Mouse (Mus musculus): ENCODE measurements at regions not wholly inside any gene's neighbourhood (a gene's known extent, or its start where the extent isn't known, plus 50 kb on each side); places are given as distances from the start of the nearest gene placed in this dataset.

GRCm38 (mm10) chr8:115544067-115544466, 163.5 kb downstream of the Maf start:
- DNase-seq = no peak

DNA sequence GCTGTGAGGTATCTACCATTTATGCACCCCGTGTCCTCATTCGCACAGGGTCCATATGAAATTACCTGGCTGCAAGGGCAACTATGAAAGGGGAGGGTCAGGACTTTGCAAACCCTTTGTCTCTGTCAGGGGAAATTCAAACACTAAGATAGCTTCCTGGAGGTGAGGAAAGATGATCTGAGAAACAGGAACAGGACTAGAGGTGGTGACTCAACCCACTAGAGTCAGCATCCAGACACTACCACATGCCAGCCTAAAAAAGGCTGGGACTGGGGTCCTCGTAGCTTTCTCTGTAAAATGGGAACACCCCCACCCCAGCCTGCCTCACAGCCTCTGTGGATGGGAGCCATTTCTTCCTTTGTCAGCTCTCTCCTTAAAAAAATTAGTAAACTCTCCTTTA, 164.7 kb downstream of the Maf start:
- no peak for DNase-seq

DNA sequence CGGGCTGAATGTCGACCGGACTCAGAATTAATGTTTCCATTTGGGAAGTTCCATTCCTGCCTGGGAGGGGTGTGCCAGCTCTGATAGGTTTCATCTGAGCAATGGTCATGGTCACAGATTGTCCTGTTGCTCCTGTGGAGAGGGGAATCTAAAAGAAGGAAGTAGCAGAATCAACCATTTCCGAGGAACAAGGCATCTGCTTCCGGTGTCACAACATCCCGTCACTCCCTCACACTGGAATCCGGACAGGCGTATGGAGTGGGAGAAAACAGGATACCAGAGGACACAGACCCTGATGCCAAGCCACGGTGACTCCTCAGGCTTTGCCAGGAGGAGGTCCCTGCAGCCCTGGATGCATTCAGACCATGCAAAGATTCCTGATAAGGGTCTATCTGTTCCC, 168.0 kb downstream of the Maf start:
- DNase-seq = no peak

DNA sequence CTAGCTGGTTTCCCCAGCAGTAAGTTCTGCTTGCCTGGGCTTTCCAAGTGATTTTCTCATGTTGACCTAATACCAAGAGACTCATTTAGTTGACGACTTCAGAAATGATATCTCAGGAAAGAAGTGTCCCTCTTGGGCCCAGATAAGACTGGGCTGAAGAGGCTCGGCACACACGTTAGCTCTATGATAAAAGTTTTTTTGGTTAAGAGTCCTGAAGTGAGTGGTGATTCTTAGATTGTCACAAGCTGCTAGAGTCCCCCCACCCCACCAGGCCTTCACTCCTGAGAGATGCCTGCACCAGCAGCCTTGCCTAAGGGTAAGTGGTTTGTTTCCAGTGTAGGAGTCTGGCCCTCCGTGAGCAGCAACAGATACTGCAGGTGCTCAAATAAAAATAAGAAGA, 169.4 kb downstream of the Maf start:
- no peak for DNase-seq

GRCm38 (mm10) chr8:115537761-115538160, 169.8 kb downstream of the Maf start:
- no peak for DNase-seq

DNA sequence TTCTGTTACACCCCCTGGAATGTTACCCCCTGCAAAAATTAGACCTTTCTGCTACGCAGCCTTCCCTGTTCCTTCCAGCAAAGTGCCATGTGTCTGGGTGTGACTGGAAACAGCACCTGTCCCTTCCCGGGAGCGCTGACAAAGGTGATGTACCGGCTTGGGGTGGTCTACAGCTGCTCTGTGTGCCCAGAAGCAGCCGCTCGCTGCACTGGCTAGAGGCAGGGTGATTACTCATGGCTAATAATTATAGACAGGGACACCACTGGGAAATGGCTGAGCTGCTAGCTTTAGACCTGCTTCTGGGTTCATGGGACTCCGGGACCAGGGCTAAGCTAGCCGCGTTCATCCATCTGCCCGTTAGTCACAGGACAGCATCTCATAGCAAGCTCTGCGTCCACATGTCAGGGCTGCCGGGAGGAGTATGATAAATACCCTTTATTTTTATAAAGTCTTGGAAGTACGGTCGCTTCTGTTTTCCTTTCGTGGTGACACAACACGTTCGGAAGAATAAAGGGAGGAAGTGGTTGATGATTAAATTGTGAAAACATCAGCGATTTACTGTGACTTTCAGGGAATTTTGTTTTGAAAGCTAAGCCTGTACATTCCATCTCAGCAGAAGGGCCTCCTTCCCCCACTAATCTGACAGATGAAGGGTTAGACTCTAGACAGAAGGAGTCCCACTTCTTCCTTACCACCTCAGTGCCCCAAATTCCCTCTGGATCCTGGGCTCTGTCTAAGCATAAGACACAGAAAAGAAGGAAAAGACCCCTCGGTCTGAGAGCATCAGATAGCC, 170.8 kb downstream of the Maf start:
- DNase-seq = no peak

GRCm38 (mm10) chr8:115536001-115536400, 171.6 kb downstream of the Maf start:
- peak; percentile 14 for DNase-seq

DNA sequence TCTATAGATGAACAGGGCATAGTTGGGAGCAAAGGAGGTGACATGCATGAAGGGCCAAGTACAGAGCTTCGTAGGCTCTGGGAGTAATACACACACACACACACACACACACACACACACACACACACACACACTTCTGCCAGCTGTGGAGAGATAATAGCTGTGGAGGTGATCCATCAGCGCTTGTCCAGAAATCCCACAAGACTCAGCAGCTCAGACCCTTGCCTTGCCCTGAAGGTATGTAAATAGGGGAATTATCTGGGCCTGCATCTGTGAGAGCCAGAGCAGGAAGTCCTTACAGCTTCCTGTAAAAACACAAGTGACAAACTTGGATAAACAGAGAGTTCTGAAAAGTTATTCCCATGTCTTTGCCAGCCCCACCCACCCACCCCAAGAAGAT, 173.6 kb downstream of the Maf start:
- DNase-seq = no peak

GRCm38 (mm10) chr8:115531343-115531742, 176.3 kb downstream of the Maf start:
- no peak for DNase-seq

DNA sequence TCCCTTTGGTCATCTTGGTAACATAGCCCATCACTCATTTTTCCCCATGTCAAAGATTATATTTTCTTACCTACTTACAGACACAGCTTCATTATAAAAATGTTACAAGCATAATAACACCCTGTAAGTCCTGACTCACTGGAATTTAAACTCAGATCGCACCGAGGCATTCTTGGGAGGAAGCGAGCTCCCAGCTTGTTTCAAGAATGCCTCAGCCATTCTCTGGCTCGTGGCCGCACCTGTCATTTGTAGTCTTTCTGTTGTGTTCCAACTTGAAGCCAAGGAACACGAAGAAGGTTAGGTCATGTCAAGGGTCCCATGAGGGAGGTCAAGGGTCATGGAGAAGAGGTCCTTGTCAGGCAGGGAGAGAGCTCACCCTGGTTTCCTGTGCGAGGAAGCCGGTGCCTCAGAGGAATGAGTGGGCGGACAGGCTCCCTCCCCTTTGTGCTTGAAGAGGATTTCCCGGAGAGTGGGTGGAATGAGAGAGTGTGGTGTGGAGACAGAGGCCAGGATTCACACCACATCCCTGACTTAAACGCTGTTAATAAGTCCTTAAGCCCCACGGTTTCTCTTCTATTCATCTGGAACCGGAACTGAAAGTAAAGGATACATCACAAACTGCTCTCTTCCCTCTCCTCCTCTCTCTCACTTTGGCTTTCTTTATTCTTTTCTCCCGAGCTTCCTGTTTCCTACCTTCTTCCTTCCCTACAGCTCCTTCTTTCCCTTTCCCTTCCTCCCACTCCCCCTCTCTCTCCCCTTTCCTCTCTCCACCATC, 177.8 kb downstream of the Maf start:
- DNase-seq = no peak

DNA sequence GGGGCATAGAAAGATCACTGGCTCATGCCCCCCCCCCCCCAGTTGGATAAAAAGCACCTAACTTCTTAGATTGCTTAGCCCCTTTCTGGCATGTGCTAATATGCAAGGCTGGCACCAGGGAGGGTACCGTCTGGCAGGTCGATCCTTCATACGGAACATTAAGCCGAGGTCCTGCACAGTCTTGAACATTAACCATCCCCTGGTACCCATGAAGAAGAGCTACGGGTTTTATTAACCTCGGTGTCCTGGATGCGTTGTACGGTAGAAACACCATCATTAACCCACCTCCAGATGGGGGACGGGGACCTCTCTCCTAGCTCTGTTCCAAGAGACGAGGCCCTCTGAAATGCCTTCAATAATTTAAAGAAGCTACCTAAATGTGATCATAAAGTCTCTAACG, 178.7 kb downstream of the Maf start:
- no peak for DNase-seq

DNA sequence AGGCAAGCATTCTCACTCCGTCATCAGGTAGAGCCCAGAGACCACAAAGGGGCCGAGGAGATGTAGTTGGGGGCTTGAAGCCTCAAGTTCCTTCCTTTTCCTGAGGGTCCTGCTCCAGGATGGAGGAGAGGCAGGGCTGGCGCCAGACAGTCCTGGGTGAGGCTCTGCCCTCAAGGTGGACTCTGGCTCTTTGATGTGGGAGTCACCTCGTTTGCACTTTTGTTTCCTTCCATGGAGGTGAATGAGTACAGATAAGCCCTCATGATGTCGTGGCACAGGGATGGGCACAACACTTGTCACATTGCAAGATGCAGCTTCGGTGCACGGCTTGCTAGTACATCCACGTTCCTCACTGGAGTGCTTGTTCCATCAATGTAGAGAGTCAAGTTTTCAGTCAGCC, 182.4 kb downstream of the Maf start:
- no peak for DNase-seq

DNA sequence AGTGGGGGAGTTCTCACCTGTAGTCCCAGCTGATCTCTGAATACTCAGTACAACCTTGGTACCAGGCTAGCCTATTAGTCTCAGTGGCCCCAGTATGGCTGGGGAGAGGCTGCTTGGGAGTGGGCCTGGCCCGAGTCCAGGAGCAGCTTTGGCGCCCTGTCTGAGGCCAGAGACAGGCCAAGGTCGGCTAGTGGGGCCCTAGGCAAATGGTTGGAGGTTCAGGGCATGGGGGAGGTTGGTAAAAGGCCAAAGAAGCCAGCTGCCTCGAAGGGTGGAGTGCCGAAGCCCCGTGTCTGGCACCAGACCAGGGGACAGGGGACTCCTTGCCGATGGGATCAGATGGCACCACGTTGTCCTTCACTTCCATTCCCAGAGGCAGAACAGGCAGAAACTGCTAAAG, 182.9 kb downstream of the Maf start:
- DNase-seq = no peak

GRCm38 (mm10) chr8:115522527-115522926, 185.1 kb downstream of the Maf start:
- no peak for DNase-seq

DNA sequence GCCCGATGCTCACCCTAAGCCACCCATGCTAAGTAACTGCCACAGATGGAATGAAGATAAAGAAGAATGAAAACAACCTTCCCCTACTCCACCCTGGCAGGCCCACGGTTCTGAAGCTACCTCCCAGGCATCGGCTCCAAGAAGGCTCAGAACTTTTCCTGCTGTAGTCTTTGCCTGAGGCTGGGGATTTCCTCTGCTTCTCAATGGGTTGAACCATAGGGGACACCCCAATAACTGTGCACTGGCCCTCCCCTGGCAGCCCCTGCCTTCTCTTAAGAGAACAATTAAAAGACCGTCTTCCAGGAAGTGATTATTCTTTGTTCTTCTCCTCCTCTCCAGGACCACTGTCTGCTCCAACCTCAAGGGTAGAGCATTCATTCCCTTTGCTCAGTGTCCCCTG, 191.9 kb downstream of the Maf start:
- no peak for DNase-seq

GRCm38 (mm10) chr8:115514485-115514884, 193.1 kb downstream of the Maf start:
- DNase-seq = no peak

DNA sequence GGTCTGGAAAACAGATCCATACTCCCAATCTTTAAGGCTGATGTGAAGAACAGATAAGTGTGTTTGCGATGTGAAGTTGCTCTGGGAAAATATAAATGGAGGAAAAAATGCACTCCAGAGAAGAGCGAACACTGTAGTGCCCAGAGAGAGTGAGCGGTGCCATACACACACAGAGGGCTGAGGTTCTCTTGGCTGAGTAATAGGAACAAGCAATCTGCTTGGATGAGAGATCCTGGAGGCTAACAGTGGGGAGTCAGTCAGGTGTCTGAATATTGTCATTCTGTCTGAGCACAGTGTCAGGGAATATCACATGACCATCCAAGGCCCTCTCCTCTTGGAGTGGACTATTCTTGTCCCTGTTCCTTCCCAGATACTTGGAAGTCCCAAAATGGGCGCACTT, 200.4 kb downstream of the Maf start:
- peak; percentile 20 for DNase-seq

- DNase-seq = no peak
Observed at GRCm38 (mm10) chr8:115506741-115507140, 200.9 kb downstream of the Maf start.

- DNase-seq = no peak
Observed at GRCm38 (mm10) chr8:115496016-115496415, 211.6 kb downstream of the Maf start.

DNA sequence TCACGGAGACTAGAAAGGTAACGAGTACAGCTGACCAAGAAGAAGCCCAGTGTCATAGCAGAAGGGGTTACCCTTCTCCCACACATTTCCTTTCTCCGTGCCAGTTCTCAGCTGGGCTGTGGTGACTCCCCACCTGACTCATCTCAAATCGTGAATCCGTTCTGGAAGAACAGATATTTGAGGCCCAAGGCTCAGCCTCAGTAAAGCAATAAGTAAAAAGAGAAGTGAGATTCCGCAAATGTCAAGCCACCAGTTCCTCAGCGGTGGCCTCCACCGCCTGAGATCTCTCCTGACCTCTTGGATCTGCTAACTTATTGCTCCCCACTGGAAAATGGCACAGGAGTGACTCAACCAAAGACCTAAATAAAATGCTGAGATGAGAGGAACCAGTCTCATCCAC, 213.2 kb downstream of the Maf start:
- DNase-seq = no peak

DNA sequence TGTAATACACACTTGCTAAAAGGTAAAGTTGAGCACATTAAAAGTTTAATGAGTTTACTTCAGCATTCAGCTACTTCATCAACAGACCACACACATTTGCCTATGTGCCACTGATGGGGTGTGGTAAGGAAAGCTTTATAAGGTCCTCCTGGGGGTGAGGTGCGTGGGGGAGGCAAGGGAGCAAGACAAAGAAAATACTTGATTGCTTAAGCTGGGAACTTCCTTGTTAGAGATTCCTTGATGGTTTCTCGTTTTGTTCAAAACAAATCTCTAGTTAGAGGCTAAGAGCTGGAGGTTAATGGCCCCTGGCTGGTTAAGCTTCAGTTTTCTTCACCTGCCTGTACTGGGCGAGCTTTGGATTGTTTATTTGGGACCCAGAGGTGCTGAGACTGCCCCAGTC, 220.7 kb downstream of the Maf start:
- DNase-seq = no peak

DNA sequence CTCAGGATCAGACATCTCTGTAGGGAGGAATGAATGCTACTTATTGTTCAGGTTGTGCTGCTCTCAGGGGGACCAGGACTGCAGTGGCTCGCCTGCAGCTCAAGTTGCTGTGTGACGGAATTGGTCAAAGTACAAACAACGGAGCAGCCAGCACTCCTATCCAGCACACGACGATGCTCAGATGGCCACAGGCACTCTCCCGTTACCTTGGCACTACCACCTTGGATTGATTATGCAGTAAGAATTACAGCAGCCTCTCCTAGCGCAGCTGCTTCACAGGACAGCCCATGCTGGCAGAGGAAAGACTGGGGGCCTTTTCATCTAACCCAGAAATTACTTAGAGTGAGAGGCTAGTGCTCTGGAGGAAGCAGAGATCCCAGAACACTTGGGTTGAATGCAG, 226.5 kb downstream of the Maf start:
- DNase-seq = no peak

DNA sequence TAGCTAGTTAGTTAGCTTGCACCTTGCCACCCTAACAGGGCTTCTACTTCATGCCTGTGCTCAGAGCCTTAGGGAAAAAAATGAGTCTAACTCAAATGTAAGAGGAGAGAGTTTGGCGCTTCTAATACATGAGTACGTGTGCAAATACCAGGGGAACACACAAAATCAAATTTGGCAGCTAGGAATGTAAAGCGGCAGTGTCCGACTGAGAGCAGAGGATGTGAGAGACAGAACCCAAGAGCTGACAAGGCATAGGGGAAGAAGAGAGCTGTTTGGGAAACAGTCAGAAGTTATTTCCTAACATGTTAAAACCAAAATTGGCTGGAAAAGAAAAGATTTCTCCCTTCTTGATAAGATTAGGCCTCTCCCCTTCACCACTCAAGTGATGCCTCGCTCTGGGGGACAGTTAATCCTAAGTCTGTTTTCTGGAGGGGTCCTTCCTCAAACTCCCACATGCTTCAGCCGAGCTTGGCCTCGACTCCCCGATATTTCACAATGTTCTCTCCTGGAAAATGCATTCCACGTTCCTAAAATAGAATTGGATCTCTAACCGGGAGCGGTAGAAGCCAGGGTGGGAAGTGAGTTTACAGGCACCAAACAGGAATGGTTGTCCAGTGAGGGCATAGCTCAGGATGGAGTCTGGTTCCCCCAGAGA, 229.1 kb downstream of the Maf start:
- no peak for DNase-seq

GRCm38 (mm10) chr8:115476071-115476470, 231.5 kb downstream of the Maf start:
- no peak for DNase-seq
